Mouse (Mus musculus) cortical plate, adult 2 months (tissue): Measurements from ENCODE around the gene Osgin1. TPM values are rescaled to one million over a fixed set of nuclear protein-coding genes. Genes with fewer than 3 reads are reported as not detected.

Experiments used
- H3K27ac ChIP-seq: fragments of 200-500 bp; 2 replicates; pipeline ENCODE4 v1.5.1; 2012; ENCODE audit warnings: low read length, control low read depth, inconsistent platforms; ENCODE audit not compliant: insufficient read depth
- H3K4me1 ChIP-seq: fragments of 200-500 bp; 2 replicates; pipeline ENCODE4 v1.6.1; 2011; ENCODE audit warnings: low read length; ENCODE audit not compliant: control insufficient read depth, insufficient read depth
- H3K4me3 ChIP-seq: fragments of 200-500 bp; 2 replicates; pipeline ENCODE4 v1.5.1; 2011; ENCODE audit warnings: mild to moderate bottlenecking, low read length, control low read depth; ENCODE audit not compliant: insufficient read depth
- CTCF ChIP-seq: fragments of 200-500 bp; IDR thresholded peaks from 2 replicates; pipeline ENCODE4 v1.5.1; 2011; ENCODE audit warnings: mild to moderate bottlenecking, control low read depth, low read length; ENCODE audit not compliant: insufficient read depth; ENCODE audit errors: extremely low read depth
- POLR2A ChIP-seq: fragments of 200-500 bp; IDR thresholded peaks from 2 replicates; pipeline ENCODE4 v1.6.1; 2011; ENCODE audit warnings: mild to moderate bottlenecking, low read length, control low read depth; ENCODE audit not compliant: insufficient read depth; ENCODE audit errors: extremely low read depth
- polyA plus RNA-seq: library from polyadenylated mRNA; depleted of rRNA; stranded (reverse); fragments of >200 nt; gene quantifications from 2 replicates; pipeline ENCODE4 v1.2.3, GENCODE M21; 2012

Osgin1 gene
- polyA plus RNA-seq, 1 experiment = 0.86 TPM

- Histone ChIP-seq H3K4me1 (no peaks in the 10 kb centered on the region), H3K4me3 (no peak overlapping the region), H3K27ac (no peak overlapping the region)
- TF ChIP-seq CTCF (no peak), POLR2A (no peak)
Observed at GRCm38 (mm10) chr8:119429552-119429951, 4.4 kb upstream of the Osgin1 start.

- Histone ChIP-seq H3K27ac (no peak overlapping the region), H3K4me1 (no peaks in the 10 kb centered on the region), H3K4me3 (no peak overlapping the region)
- TF ChIP-seq CTCF = no peak
- no peak for TF ChIP-seq POLR2A
Observed at GRCm38 (mm10) chr8:119430250-119430649, 3.7 kb upstream of the Osgin1 start.

- H3K4me1 ChIP-seq = no peaks in the 10 kb centered on the region
- TF ChIP-seq CTCF = no peak
- TF ChIP-seq POLR2A = no peak
Observed at GRCm38 (mm10) chr8:119430690-119431089, 3.2 kb upstream of the Osgin1 start.

GRCm38 (mm10) chr8:119432372-119432771 is 1.6 kb upstream of the Osgin1 start:
- Histone ChIP-seq H3K4me1 (no peaks in the 10 kb centered on the region), H3K4me3 (no peak overlapping the region), H3K27ac (no peak overlapping the region)
- no peak for TF ChIP-seq CTCF

More at GRCm38 (mm10) chr8:119430690-119431089, 3.2 kb upstream of the Osgin1 start:
- H3K27ac ChIP-seq = no peak overlapping the region
- no peak overlapping the region for H3K4me3 ChIP-seq

- no peak overlapping the region for H3K27ac ChIP-seq
- TF ChIP-seq POLR2A (no peak), CTCF (no peak)
- no peaks in the 10 kb centered on the region for H3K4me1 ChIP-seq
- no peak overlapping the region for H3K4me3 ChIP-seq
Observed at GRCm38 (mm10) chr8:119434569-119434968, 645 bp downstream of the Osgin1 start.

- no peak overlapping the region for H3K27ac ChIP-seq
- no peak for TF ChIP-seq CTCF
- no peak for TF ChIP-seq POLR2A
- no peak overlapping the region for H3K4me3 ChIP-seq
- H3K4me1 ChIP-seq = no peaks in the 10 kb centered on the region
Observed at GRCm38 (mm10) chr8:119435527-119435926, 1.6 kb downstream of the Osgin1 start.

- Histone ChIP-seq H3K27ac (no peak overlapping the region), H3K4me3 (no peak overlapping the region), H3K4me1 (no peaks in the 10 kb centered on the region)
- TF ChIP-seq CTCF = no peak
- no peak for TF ChIP-seq POLR2A
Observed at GRCm38 (mm10) chr8:119436331-119436730, 2.4 kb downstream of the Osgin1 start.

GRCm38 (mm10) chr8:119436933-119437332 is 3.0 kb downstream of the Osgin1 start:
- Histone ChIP-seq H3K27ac (no peak overlapping the region), H3K4me1 (no peaks in the 10 kb centered on the region), H3K4me3 (peak overlapping the region; percentile 10; the same call in 1 of the 2 replicates)
- TF ChIP-seq POLR2A = 0 out of 2 replicates have a peak, but pooled peaks have one; percentile 16
- TF ChIP-seq CTCF = no peak

- no peaks in the 10 kb centered on the region for H3K4me1 ChIP-seq
- H3K27ac ChIP-seq = no peak overlapping the region
- H3K4me3 ChIP-seq = no peak overlapping the region
- TF ChIP-seq POLR2A (no peak), CTCF (no peak)
Observed at GRCm38 (mm10) chr8:119437506-119437905, 3.6 kb downstream of the Osgin1 start.

- TF ChIP-seq POLR2A = no peak
- no peaks in the 10 kb centered on the region for H3K4me1 ChIP-seq
- no peak overlapping the region for H3K4me3 ChIP-seq
- H3K27ac ChIP-seq = no peak overlapping the region
Observed at GRCm38 (mm10) chr8:119438876-119439275, 5.0 kb downstream of the Osgin1 start.

- Histone ChIP-seq H3K27ac (no peak overlapping the region), H3K4me1 (no peaks in the 10 kb centered on the region), H3K4me3 (no peak overlapping the region)
- TF ChIP-seq POLR2A = no peak
- TF ChIP-seq CTCF = no peak
Observed at GRCm38 (mm10) chr8:119439424-119439823, 5.5 kb downstream of the Osgin1 start.

- Histone ChIP-seq H3K4me1 (no peaks in the 10 kb centered on the region), H3K27ac (no peak overlapping the region), H3K4me3 (no peak overlapping the region)
- TF ChIP-seq CTCF = no peak
- TF ChIP-seq POLR2A = no peak
Observed at GRCm38 (mm10) chr8:119439893-119440249, 5.9 kb downstream of the Osgin1 start.
